Mouse (Mus musculus) Patski (cell line): Measurements from ENCODE around the gene Syngr1. TPM values are rescaled to one million over a fixed set of nuclear protein-coding genes. Genes with fewer than 3 reads are reported as not detected.

ENCODE experiments used
- ATAC-seq: fragments of 100-300 bp; one replicate; pipeline ENCODE4 v1.8.0; 2021
- CTCF ChIA-PET: fragments of 350-600 bp; sonication (Branson Sonifier 250); formaldehyde crosslinking; loops from one replicate; lab custom pipeline; 2022; ENCODE audit warnings: inconsistent platforms; lab: Charles Lee
- POLR2A ChIA-PET: fragments of 350-600 bp; sonication (Branson Sonifier 250); formaldehyde crosslinking; loops from one replicate; lab custom pipeline; 2022; ENCODE audit warnings: antibody characterized with exemption, inconsistent platforms; lab: Charles Lee
- DNase-seq: peaks from one replicate; pipeline ENCODE4 v3.0.0-alpha.2; 2011; ENCODE audit warnings: low read depth, low spot score
- H3K27me3 ChIP-seq: fragments of 371-371 bp; one replicate; pipeline ENCODE4 v1.5.1; 2021
- CTCF ChIP-seq: fragments of 100-300 bp; IDR thresholded peaks from one replicate; pipeline ENCODE4 v1.5.1; 2021
- in situ Hi-C: fragments of 300-500 bp; cut with MboI; formaldehyde crosslinking; loops from 3 replicates; pipeline ENCODE4 v1.11.1; 2018; ENCODE audit warnings: low pct_unique_long_range_greater_than_20kb, mixed read lengths
- polyA plus RNA-seq: library from polyadenylated mRNA; unstranded; gene quantifications from one replicate; pipeline ENCODE4 v1.2.3, GENCODE M21; 2021

Gene Syngr1
- polyA plus RNA-seq, 1 experiment from 2014 or later, result 91.6 TPM

DNA sequence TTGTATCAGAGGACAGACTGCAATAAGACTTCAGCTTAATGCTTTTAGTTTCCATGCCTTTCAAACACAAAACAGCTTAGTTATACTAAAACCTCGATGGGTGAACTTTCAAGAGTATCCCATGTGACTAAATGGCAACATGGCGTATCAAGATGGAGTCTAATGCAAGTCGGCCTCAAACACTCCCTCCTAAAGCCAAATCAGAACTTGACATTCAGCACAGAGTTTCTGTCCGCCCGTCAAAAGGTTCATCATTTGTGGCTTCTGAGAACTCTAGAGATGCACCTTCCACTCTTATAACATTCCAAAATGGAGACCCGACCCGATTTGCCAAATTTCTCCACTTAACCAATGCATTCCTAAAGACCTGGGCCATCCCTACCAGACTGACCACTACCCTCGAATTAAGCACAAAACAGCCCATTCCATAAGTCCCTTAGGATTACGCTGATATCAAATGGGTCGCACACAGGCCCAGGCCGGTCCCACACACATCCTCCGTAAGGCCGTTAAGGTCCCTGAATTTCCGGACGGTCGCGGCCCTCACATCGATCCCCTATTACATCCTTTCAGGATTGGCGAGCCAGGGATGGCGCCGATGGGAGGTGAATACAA lies 8.4 kb upstream of the Syngr1 start:
- ChIA-PET POLR2A (interaction anchor here (0.6 to 3.6 kb wide), 11 partner anchors 10 to 147 kb away, joined by 3 to 16 read pairs (median 5); partner anchors contain the start of gene Tab1), CTCF (interaction anchor here (1.1 to 12.0 kb wide), 5 partner anchors 10 to 142 kb away, joined by 4 to 226 read pairs (median 12); no protein-coding TSS in a partner anchor)
- no peak for TF ChIP-seq CTCF
- no peak for ATAC-seq
- no peak for DNase-seq
- in situ Hi-C loops, result loop anchor here (10.0 kb wide), 1 partner anchor 338 kb away; the partner anchor contains the start of gene Sun2
- no peaks in the 10 kb centered on the region for H3K27me3 ChIP-seq

DNA sequence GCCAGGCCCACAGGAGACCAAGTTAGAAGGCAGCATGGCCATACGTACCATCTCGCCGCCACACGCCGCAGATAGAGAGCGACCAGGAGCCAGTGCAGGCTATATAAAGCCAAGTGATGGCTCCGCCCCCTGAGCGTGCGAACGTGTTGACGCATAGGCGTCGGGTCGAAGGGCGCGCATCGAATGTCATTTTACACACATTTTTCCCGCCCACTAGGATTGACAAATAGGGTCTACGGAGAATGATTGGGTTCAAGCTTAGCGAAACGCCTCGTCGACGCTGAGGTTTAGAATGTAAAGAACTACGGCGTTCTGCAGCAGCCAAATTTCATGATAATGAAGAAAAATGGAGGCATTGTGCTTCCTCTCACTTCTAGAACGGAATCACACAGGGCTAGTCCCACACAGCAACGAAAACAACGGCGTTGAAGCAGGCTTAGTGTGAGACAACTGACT lies 7.8 kb upstream of the Syngr1 start:
- ChIA-PET POLR2A (interaction anchor here (0.6 to 2.6 kb wide), 3 partner anchors 11 to 148 kb away, joined by 5 to 11 read pairs (median 8); no protein-coding TSS in a partner anchor), CTCF (interaction anchor here (1.1 to 1.5 kb wide), 2 partner anchors 136 to 142 kb away, joined by 4 read pairs; no protein-coding TSS in a partner anchor)
- in situ Hi-C loops, result loop anchor here (10.0 kb wide), 1 partner anchor 339 kb away; the partner anchor contains the start of gene Sun2
- DNase-seq, result peak; percentile 96
- no peak for TF ChIP-seq CTCF
- no peaks in the 10 kb centered on the region for H3K27me3 ChIP-seq
- peak; percentile 73 for ATAC-seq

- H3K27me3 ChIP-seq, result no peaks in the 10 kb centered on the region
- TF ChIP-seq CTCF, result no peak
- ChIA-PET POLR2A (interaction anchor here (2.6 kb wide), 1 partner anchor 11 kb away, joined by 11 read pairs; no protein-coding TSS in a partner anchor), CTCF (interaction anchor here (1.1 to 1.5 kb wide), 2 partner anchors 137 to 143 kb away, joined by 4 read pairs; no protein-coding TSS in a partner anchor)
- in situ Hi-C loops, result loop anchor here (10.0 kb wide), 1 partner anchor 339 kb away; the partner anchor contains the start of gene Sun2
- DNase-seq (no peak), ATAC-seq (no peak)
These were observed 7.4 kb upstream of the Syngr1 start for GRCm38 (mm10) chr15:80083740-80084139.

GRCm38 (mm10) chr15:80087406-80088012 lies 3.6 kb upstream of the Syngr1 start:
- ATAC-seq (no peak), DNase-seq (no peak)
- no peaks in the 10 kb centered on the region for H3K27me3 ChIP-seq
- CTCF ChIA-PET, result no interaction called here
- POLR2A ChIA-PET, result no interaction called here
- in situ Hi-C loops, result loop anchor here (10.0 kb wide), 1 partner anchor 343 kb away; the partner anchor contains the start of gene Sun2
- no peak for TF ChIP-seq CTCF

- DNase-seq (no peak), ATAC-seq (no peak)
- no peaks in the 10 kb centered on the region for H3K27me3 ChIP-seq
- no peak for TF ChIP-seq CTCF
- CTCF ChIA-PET, result interaction anchor here (0.6 to 1.8 kb wide), 5 partner anchors 10 to 143 kb away, joined by 3 to 6 read pairs (median 4); no protein-coding TSS in a partner anchor
- POLR2A ChIA-PET, result interaction anchor here (0.6 to 0.7 kb wide), 6 partner anchors 7 to 529 kb away, joined by 3 to 7 read pairs (median 5); no protein-coding TSS in a partner anchor
- in situ Hi-C loops, result loop anchor here (10.0 kb wide), 1 partner anchor 344 kb away; the partner anchor contains the start of gene Sun2
These were observed 2.5 kb upstream of the Syngr1 start for GRCm38 (mm10) chr15:80088637-80089036.

DNA sequence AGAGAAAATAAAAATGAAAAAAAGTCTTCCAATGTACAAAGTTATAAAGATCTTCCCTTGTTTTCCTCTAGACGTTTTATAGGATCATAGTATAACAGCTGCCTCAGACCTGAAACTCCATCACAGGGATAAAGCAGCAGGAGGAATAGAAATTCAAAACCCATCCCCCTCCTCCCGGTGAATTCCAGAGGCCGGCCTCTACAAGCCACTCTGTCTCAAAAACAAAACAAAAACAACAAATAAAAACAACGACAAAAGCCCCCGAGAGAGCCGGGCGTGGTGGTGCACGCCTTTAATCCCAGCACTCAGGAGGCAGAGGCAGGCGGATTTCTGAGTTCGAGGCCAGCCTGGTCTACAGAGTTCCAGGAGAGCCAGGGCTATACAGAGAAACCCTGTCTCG lies 979 bp upstream of the Syngr1 start:
- no peak for TF ChIP-seq CTCF
- CTCF ChIA-PET, result interaction anchor here (1.1 to 1.3 kb wide), 2 partner anchors 70 to 80 kb away, joined by 3 to 5 read pairs; no protein-coding TSS in a partner anchor
- POLR2A ChIA-PET, result no interaction called here
- DNase-seq, result no peak
- no peak for ATAC-seq
- in situ Hi-C loops, result no loop called here
- no peaks in the 10 kb centered on the region for H3K27me3 ChIP-seq

DNA sequence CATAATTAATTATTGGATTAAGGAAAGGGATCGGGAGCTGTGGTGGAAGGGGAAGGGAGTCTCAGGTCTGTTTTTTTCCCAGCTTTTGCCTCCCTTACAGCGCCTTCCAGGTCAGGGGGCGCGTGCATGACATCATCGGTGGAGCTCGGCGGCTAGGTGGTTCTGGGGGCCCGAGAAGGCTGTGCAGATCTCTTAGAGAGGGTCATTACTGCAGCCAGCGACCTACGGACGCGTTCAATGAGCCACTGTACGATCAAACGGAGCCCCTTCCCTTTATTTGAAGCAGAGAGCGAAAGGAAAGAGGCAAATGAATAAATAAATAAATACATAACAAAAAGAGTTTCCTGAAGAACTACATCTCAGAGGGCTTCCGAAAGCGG lies 403 bp upstream of the Syngr1 start:
- CTCF ChIA-PET, result interaction anchor here (0.7 to 1.6 kb wide), 5 partner anchors 9 to 79 kb away, joined by 3 to 5 read pairs (median 4); no protein-coding TSS in a partner anchor
- H3K27me3 ChIP-seq, result no peaks in the 10 kb centered on the region
- POLR2A ChIA-PET, result interaction anchor here (1.7 kb wide), 1 partner anchor 43 kb away, joined by 4 read pairs; no protein-coding TSS in a partner anchor
- TF ChIP-seq CTCF, result no peak
- DNase-seq (no peak), ATAC-seq (no peak)
- in situ Hi-C loops, result no loop called here

DNA sequence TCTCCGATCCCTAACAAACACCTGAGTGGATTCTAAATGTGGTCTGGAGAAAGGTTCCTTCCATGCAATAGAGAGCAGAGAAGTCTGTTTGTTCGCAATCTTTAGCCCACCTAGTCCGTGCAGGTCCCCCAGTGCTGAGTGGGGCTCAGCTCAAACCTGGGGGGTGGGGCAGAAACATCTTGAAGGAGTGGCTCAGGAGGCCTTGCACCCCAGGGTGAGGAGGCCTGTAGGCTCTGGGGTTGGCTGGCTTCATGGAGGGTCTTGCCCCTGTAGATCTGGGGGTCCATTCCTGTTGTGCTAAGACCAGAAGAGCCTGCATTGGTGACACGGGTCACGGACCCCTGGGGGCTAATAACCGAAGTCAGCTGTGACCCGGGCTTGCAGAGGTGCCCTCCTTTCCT lies 907 bp downstream of the Syngr1 start:
- DNase-seq (no peak), ATAC-seq (no peak)
- H3K27me3 ChIP-seq, result no peaks in the 10 kb centered on the region
- in situ Hi-C loops, result no loop called here
- TF ChIP-seq CTCF, result no peak
- POLR2A ChIA-PET, result interaction anchor here (0.6 to 1.7 kb wide), 2 partner anchors 8 to 42 kb away, joined by 3 to 4 read pairs; no protein-coding TSS in a partner anchor
- CTCF ChIA-PET, result interaction anchor here (0.8 to 1.6 kb wide), 2 partner anchors 8 to 26 kb away, joined by 3 to 5 read pairs; no protein-coding TSS in a partner anchor

DNA sequence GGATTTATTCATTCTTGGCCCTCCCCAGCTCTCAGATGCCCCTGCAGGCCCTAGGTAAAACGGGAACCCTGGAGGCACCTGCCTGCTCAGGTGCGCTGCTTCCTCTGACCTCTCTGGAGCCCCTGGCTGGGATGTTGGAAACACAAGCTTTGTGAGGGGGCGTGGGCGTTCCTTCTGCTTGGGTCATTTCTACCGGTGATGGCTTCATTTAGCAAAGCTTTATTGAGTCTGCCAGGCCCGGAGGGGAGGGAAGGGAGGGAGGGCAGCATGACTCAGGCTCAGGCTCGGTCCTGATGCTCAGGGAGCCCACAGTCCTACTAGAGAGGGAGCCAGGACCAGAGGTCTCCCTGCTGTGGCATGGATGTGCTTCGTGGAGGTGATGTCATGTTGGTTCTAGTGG lies 1.5 kb downstream of the Syngr1 start:
- ATAC-seq (no peak), DNase-seq (no peak)
- POLR2A ChIA-PET, result interaction anchor here (0.6 to 0.7 kb wide), 2 partner anchors 8 to 10 kb away, joined by 3 read pairs; no protein-coding TSS in a partner anchor
- no peaks in the 10 kb centered on the region for H3K27me3 ChIP-seq
- in situ Hi-C loops, result no loop called here
- CTCF ChIA-PET, result interaction anchor here (0.8 kb wide), 1 partner anchor 26 kb away, joined by 3 read pairs; no protein-coding TSS in a partner anchor
- TF ChIP-seq CTCF, result no peak

DNA sequence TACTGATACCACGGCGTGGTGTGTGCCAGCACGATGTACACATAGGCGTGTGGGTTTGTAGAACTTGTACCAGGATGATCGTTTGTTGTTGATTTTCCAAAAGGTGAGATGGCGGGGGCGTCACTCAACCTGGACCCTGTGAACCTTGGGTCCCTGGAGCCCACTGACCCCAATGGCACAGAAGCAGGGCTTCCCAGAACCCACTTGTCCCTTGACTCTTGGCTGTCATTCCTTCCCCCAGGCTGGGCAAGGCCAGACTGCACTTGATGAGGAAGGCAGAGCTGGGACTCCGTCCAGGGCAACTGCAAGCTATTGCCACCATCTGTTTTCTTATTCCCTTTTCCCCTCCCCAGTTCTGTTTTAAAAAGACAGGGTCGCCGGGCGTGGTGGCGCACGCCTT lies 3.1 kb downstream of the Syngr1 start:
- CTCF ChIA-PET, result no interaction called here
- in situ Hi-C loops, result no loop called here
- POLR2A ChIA-PET, result no interaction called here
- ATAC-seq (no peak), DNase-seq (no peak)
- no peak for TF ChIP-seq CTCF
- no peaks in the 10 kb centered on the region for H3K27me3 ChIP-seq
